Mouse (Mus musculus) ES-Bruce4 (cell line): ENCODE measurements around the gene Spp1.

Experiments used
- CTCF ChIP-seq: IDR thresholded peaks from one replicate; pipeline ENCODE4 v1.8.1; 2011; ENCODE audit warnings: low read depth, low read length
- POLR2A ChIP-seq: IDR thresholded peaks from one replicate; pipeline ENCODE4 v1.8.1; 2011; ENCODE audit warnings: low read length; ENCODE audit not compliant: insufficient read depth

GRCm38 (mm10) chr5:104422039-104422438, 12.9 kb upstream of the Spp1 start:
- TF ChIP-seq CTCF (no peak), POLR2A (no peak)
